8 mouse cellular contexts compared by ENCODE assay signal in genomic region chr7:81398957-81399356, GRCm38 (mm10). TPM values are rescaled to one million over a fixed set of nuclear protein-coding genes. Genes with fewer than 3 reads are reported as not detected.
DNase-seq lines count a peak whose midpoint lies in the region.

No protein-coding gene starts in this region.

- peak; percentile 39 to 41 for DNase-seq in cerebellum, postnatal 10 days
- DNase-seq in cerebellum, adult 11-12 months: no peak
- DNase-seq in layer of hippocampus, postnatal 10 days (ENCODE audit: low spot score in 2 of 2): peak; percentile 15 to 17
- no peak for DNase-seq in layer of hippocampus, adult 8-10 months (ENCODE audit: low spot score in 2 of 2)
- peak; percentile 39 for DNase-seq in CD4-positive helper T cell, adult 2 months (ENCODE audit: low read depth, low spot score)
- DNase-seq in embryo, embryonic 10.5 days (ENCODE audit: low spot score): peak; percentile 36
- DNase-seq in gastrocnemius, postnatal 10 days: no peak
- no peak for DNase-seq in thymus, adult 18-20 months

RNA-seq across cellular contexts. Expression of gene Rps17, which starts 53.9 kb away (rescaled TPM):
- total RNA-seq in layer of hippocampus, postnatal 10 days (2021): 100 to 1,000 TPM; 682 to 705 TPM
- 100 to 1,000 TPM; 559 to 662 (median 611) TPM for total RNA-seq in layer of hippocampus, adult 8-10 months (2022)
- total RNA-seq in gastrocnemius, postnatal 10 days (2021): 1,000 to 10,000 TPM; 1,068 to 1,095 TPM

RNA-seq across cellular contexts. Expression of gene Cpeb1, which starts 56.3 kb away (rescaled TPM):
- total RNA-seq in layer of hippocampus, postnatal 10 days (2021): 10 to 100 TPM; 37.5 to 43.0 TPM
- total RNA-seq in layer of hippocampus, adult 8-10 months (2022): 100 to 1,000 TPM; 106 to 143 (median 140) TPM
- 10 to 100 TPM; 10.5 to 17.4 TPM for total RNA-seq in gastrocnemius, postnatal 10 days (2021)

Comparison
In these comparisons a context has a peak if more than half of its experiments do, and no peak if none do; other contexts are left out.
1. DNase-seq: peak in cerebellum, postnatal 10 days (2 of 2), layer of hippocampus, postnatal 10 days (2 of 2), CD4-positive helper T cell, adult 2 months (single experiment) and embryo, embryonic 10.5 days (single experiment); none in cerebellum, adult 11-12 months (single experiment), layer of hippocampus, adult 8-10 months (0 of 2), gastrocnemius, postnatal 10 days (single experiment) and thymus, adult 18-20 months (0 of 2).